8 mouse cellular contexts compared by ENCODE assay signal in the genomic region with DNA sequence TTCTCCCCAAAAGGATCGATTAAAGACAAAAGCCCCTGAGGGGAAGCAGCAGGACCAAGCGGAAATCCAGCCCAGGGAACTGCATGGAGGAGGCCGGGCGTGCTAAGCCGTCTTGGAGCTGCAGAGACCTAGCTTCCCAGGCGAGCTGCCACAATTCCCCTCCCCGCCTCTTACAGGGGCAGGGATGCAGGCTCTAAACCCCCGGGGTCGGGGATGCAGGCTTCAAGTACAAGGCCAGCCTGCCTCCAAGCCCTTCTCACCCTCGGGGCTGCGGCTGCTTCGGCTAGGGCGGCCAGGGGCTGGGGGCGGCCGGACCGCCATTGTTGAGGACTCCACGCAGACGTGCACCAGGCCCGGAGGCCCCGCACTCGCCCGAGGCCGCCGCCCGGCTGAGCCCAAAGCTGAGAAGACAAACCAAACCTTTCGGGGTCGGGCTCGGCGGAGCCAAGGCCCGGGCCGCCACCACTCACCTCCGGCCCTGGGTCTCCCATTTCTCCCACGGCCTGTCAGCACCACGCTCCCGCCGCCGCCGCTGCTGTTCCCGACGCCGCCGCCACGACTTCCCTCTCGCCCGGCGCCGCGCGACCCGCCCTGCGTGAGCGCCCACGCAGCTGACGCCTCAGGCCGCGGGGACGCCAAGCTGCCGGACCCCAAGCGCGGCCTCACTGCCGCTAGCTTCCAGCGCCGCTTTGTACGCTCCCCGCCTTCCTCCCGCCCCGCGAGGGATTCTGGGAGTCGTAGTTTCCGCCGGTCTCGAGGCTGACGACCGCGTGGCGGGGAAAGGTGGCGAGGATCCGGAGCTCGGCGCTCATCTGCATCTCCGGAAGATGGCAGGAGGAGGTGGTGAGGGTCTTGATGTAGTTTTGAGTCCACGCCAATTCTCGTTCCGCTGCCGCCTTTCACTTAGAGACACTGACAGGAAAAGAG. TPM values are rescaled to one million over a fixed set of nuclear protein-coding genes. Genes with fewer than 3 reads are reported as not detected.
DNase-seq lines count a peak whose midpoint lies in the region; ATAC-seq and TF ChIP-seq lines count a peak whose summit lies in the region.

A gene (minus strand): TSS at position 728 of the 927 bp plus-strand sequence.

- TF ChIP-seq POLR2A in bone marrow, adult 2 months (IDR thresholded peaks at IDR 0.05; ENCODE audit: borderline replicate concordance, control insufficient read depth, low read depth, low read length): peak; percentile 61; the same call in 1 of the 2 replicates

- peak within 1 kb of the TSS; percentile 85 for H3K27ac ChIP-seq in bone marrow, adult 2 months (ENCODE audit: control insufficient read depth, insufficient read depth, low read depth, low read length, poor library complexity)
- H3K27ac ChIP-seq in embryonic facial prominence, embryonic 15.5 days (replicated peaks): peak within 1 kb of the TSS; percentile 91
- peak within 1 kb of the TSS; percentile 94 for H3K27ac ChIP-seq in heart, embryonic 10.5 days
- H3K27ac ChIP-seq in kidney, embryonic 15.5 days: peak within 1 kb of the TSS; percentile 92

- under 1% methylated on average over 85 of the region's 85 CpGs for WGBS in bone marrow, adult 2 months
- under 1% methylated on average over 75 of the region's 85 CpGs for WGBS in embryonic facial prominence, embryonic 15.5 days
- under 1% methylated on average over 68 of the region's 85 CpGs for WGBS in heart, embryonic 10.5 days
- under 1% methylated on average over 74 of the region's 85 CpGs for WGBS in kidney, embryonic 15.5 days

- peak within 1 kb of the TSS; percentile 63 for H3K4me2 ChIP-seq in embryonic facial prominence, embryonic 15.5 days (replicated peaks)
- peak within 1 kb of the TSS; percentile 66 for H3K4me2 ChIP-seq in kidney, embryonic 15.5 days

- no peak for TF ChIP-seq CTCF in bone marrow, adult 2 months (IDR thresholded peaks at IDR 0.05; ENCODE audit: control insufficient read depth, insufficient read depth, low read length)

- H3K27me3 ChIP-seq in embryonic facial prominence, embryonic 15.5 days: no peaks in the 10 kb centered on the region
- no peaks in the 10 kb centered on the region for H3K27me3 ChIP-seq in heart, embryonic 10.5 days (ENCODE audit: insufficient read depth, poor library complexity, severe bottlenecking)
- no peaks in the 10 kb centered on the region for H3K27me3 ChIP-seq in kidney, embryonic 15.5 days

- no peaks in the 10 kb centered on the region for H3K9me3 ChIP-seq in embryonic facial prominence, embryonic 15.5 days (replicated peaks)
- H3K9me3 ChIP-seq in heart, embryonic 10.5 days: no peaks in the 10 kb centered on the region
- H3K9me3 ChIP-seq in kidney, embryonic 15.5 days (replicated peaks): no peaks in the 10 kb centered on the region

- H3K9ac ChIP-seq in embryonic facial prominence, embryonic 15.5 days: peak within 1 kb of the TSS; percentile 82
- H3K9ac ChIP-seq in kidney, embryonic 15.5 days: peak within 1 kb of the TSS; percentile 98

- H3K36me3 ChIP-seq in embryonic facial prominence, embryonic 15.5 days: peaks cover 17% of the 10 kb centered on the region
- peaks cover 36% of the 10 kb centered on the region for H3K36me3 ChIP-seq in heart, embryonic 10.5 days
- peaks cover 36% of the 10 kb centered on the region for H3K36me3 ChIP-seq in kidney, embryonic 15.5 days

- peak within 1 kb of the TSS; percentile 88 for H3K4me3 ChIP-seq in bone marrow, adult 2 months (replicated peaks; ENCODE audit: control insufficient read depth, low read depth, low read length)
- H3K4me3 ChIP-seq in embryonic facial prominence, embryonic 15.5 days (replicated peaks): peak within 1 kb of the TSS; percentile 77
- peak within 1 kb of the TSS; percentile 79 for H3K4me3 ChIP-seq in heart, embryonic 10.5 days
- H3K4me3 ChIP-seq in kidney, embryonic 15.5 days (replicated peaks): peak within 1 kb of the TSS; percentile 96

- ATAC-seq in embryonic facial prominence, embryonic 15.5 days (ENCODE audit: insufficient number of reproducible peaks, low FRiP score, low TSS enrichment, low read depth): peak; percentile 96
- ATAC-seq in kidney, embryonic 15.5 days (replicated peaks; ENCODE audit: low FRiP score): peak; percentile 96
- peak; percentile 95 for ATAC-seq in monocyte, adult 5-6 weeks (replicated peaks; ENCODE audit: insufficient number of reproducible peaks, low FRiP score, low TSS enrichment, poor library complexity, severe bottlenecking)

- peak; percentile 83 for DNase-seq in 416B (ENCODE audit: low read depth)
- DNase-seq in heart, embryonic 10.5 days (ENCODE audit: low spot score): peak; percentile 95
- peak; percentile 91 for DNase-seq in liver
- peak; percentile 87 to 94 for DNase-seq in spleen, postnatal 4 days (ENCODE audit: low spot score in 2 of 2)

- H3K4me1 ChIP-seq in bone marrow, adult 2 months (ENCODE audit: control insufficient read depth, insufficient read depth, low read length): peaks cover 3% of the 10 kb centered on the region; the same call in 1 of the 2 replicates
- peaks cover 15% of the 10 kb centered on the region for H3K4me1 ChIP-seq in embryonic facial prominence, embryonic 15.5 days
- peaks cover 7% of the 10 kb centered on the region; the same call in 1 of the 2 replicates for H3K4me1 ChIP-seq in heart, embryonic 10.5 days
- peaks cover 16% of the 10 kb centered on the region for H3K4me1 ChIP-seq in kidney, embryonic 15.5 days

RNA-seq across cellular contexts. Expression of the gene that starts here (rescaled TPM):
- 7.4 and 10.7 TPM in 2 replicates for polyA plus RNA-seq in bone marrow, adult 2 months (2011; ENCODE audit: insufficient read depth, insufficient read length, low replicate concordance, missing spikeins)
- polyA plus RNA-seq in embryonic facial prominence, embryonic 15.5 days (2015; fragmentation: Nextera tagmentation; extraction: Ambion mirVana): 23.7 and 25.4 TPM in 2 replicates
- polyA plus RNA-seq in heart, embryonic 10.5 days (2016; fragmentation: Nextera tagmentation; extraction: Ambion mirVana): 19.3 and 23.5 TPM in 2 replicates
- polyA plus RNA-seq in kidney, embryonic 15.5 days (2015; fragmentation: Nextera tagmentation; extraction: Ambion mirVana): 25.3 and 26.7 TPM in 2 replicates
- total RNA-seq in monocyte, adult 5-6 weeks (2017): 19.3 to 36.8 TPM (median 33.3 TPM) in 3 replicates

Comparison
In these comparisons a context has a peak if more than half of its experiments do, and no peak if none do; other contexts are left out.
1. Peak in every context shown above with its lines: DNase-seq, ATAC-seq, H3K4me3 ChIP-seq and H3K27ac ChIP-seq.